Mouse (Mus musculus) testis, adult 2 months (tissue): Measurements from ENCODE around the gene Pde11a. TPM values are rescaled to one million over a fixed set of nuclear protein-coding genes. Genes with fewer than 3 reads are reported as not detected.

ENCODE experiments used
- H3K27ac ChIP-seq: fragments of 200-500 bp; 2 replicates; pipeline ENCODE4 v1.5.1; 2012; ENCODE audit warnings: low read depth, low read length; ENCODE audit not compliant: control insufficient read depth, insufficient read depth
- H3K27me3 ChIP-seq: fragments of 200-500 bp; 2 replicates; pipeline ENCODE4 v1.6.1; 2012; ENCODE audit warnings: mild to moderate bottlenecking, low read length, moderate library complexity; ENCODE audit not compliant: control insufficient read depth, insufficient read depth
- H3K36me3 ChIP-seq: fragments of 200-500 bp; 2 replicates; pipeline ENCODE4 v1.6.1; 2012; ENCODE audit warnings: mild to moderate bottlenecking, low read length; ENCODE audit not compliant: control insufficient read depth, insufficient read depth
- H3K4me1 ChIP-seq: fragments of 200-500 bp; 2 replicates; pipeline ENCODE4 v1.6.1; 2012; ENCODE audit warnings: low read length; ENCODE audit not compliant: control insufficient read depth, insufficient read depth
- H3K4me3 ChIP-seq: fragments of 200-500 bp; 2 replicates; pipeline ENCODE4 v1.5.1; 2012; ENCODE audit warnings: low read depth, mild to moderate bottlenecking, low read length, moderate library complexity, mixed read lengths; ENCODE audit not compliant: control insufficient read depth
- CTCF ChIP-seq: fragments of 200-500 bp; IDR thresholded peaks from 2 replicates; pipeline ENCODE4 v1.5.1; 2012; ENCODE audit warnings: low read depth, mild to moderate bottlenecking, inconsistent platforms, low read length, moderate library complexity; ENCODE audit not compliant: control insufficient read depth, insufficient read depth, insufficient replicate concordance
- POLR2A ChIP-seq: fragments of 200-500 bp; IDR thresholded peaks from 2 replicates; pipeline ENCODE4 v1.6.1; 2012; ENCODE audit warnings: low read depth, mild to moderate bottlenecking, inconsistent platforms, low read length, moderate library complexity; ENCODE audit not compliant: control insufficient read depth
- polyA plus RNA-seq: library from polyadenylated mRNA; depleted of rRNA; stranded (reverse); fragments of >200 nt; gene quantifications from 2 replicates; pipeline ENCODE4 v1.2.3, GENCODE M21; 2012

Pde11a gene
- polyA plus RNA-seq, 1 experiment, result 0.53 TPM

GRCm38 (mm10) chr2:76334596-76334995 is 4.0 kb downstream of the Pde11a start:
- peaks cover 8% of the 10 kb centered on the region for H3K4me1 ChIP-seq
- no peak overlapping the region for H3K4me3 ChIP-seq
- no peaks in the 10 kb centered on the region for H3K36me3 ChIP-seq
- H3K27ac ChIP-seq, result no peak overlapping the region
- no peaks in the 10 kb centered on the region for H3K27me3 ChIP-seq
- no peak for TF ChIP-seq POLR2A
- TF ChIP-seq CTCF, result no peak

GRCm38 (mm10) chr2:76332161-76332805 is 6.3 kb downstream of the Pde11a start:
- Histone ChIP-seq H3K4me3 (no peak overlapping the region), H3K27me3 (no peaks in the 10 kb centered on the region), H3K36me3 (no peaks in the 10 kb centered on the region), H3K4me1 (no peaks in the 10 kb centered on the region), H3K27ac (no peak overlapping the region)
- TF ChIP-seq CTCF (no peak), POLR2A (no peak)

- Histone ChIP-seq H3K27me3 (no peaks in the 10 kb centered on the region), H3K36me3 (no peaks in the 10 kb centered on the region), H3K4me3 (no peak overlapping the region), H3K4me1 (no peaks in the 10 kb centered on the region), H3K27ac (no peak overlapping the region)
- TF ChIP-seq CTCF, result no peak
- TF ChIP-seq POLR2A, result no peak
These were observed 8.5 kb downstream of the Pde11a start for GRCm38 (mm10) chr2:76330081-76330480.

GRCm38 (mm10) chr2:76326161-76326560 is 12.4 kb downstream of the Pde11a start:
- H3K4me1 ChIP-seq, result no peaks in the 10 kb centered on the region
- H3K27me3 ChIP-seq, result no peaks in the 10 kb centered on the region
- H3K4me3 ChIP-seq, result no peak overlapping the region
- H3K36me3 ChIP-seq, result no peaks in the 10 kb centered on the region
- TF ChIP-seq CTCF (no peak), POLR2A (no peak)
- no peak overlapping the region for H3K27ac ChIP-seq

- H3K27ac ChIP-seq, result no peak overlapping the region
- no peaks in the 10 kb centered on the region for H3K4me1 ChIP-seq
- TF ChIP-seq CTCF (no peak), POLR2A (no peak)
- H3K36me3 ChIP-seq, result no peaks in the 10 kb centered on the region
- no peak overlapping the region for H3K4me3 ChIP-seq
- H3K27me3 ChIP-seq, result no peaks in the 10 kb centered on the region
These were observed 14.1 kb downstream of the Pde11a start for GRCm38 (mm10) chr2:76324463-76324862.

- no peak for TF ChIP-seq POLR2A
- no peak for TF ChIP-seq CTCF
- H3K27ac ChIP-seq, result no peak overlapping the region
- H3K27me3 ChIP-seq, result no peaks in the 10 kb centered on the region
- H3K4me3 ChIP-seq, result no peak overlapping the region
- H3K4me1 ChIP-seq, result no peaks in the 10 kb centered on the region
- H3K36me3 ChIP-seq, result no peaks in the 10 kb centered on the region
These were observed 15.2 kb downstream of the Pde11a start for GRCm38 (mm10) chr2:76323185-76323875.

- H3K4me1 ChIP-seq, result no peaks in the 10 kb centered on the region
- no peak overlapping the region for H3K4me3 ChIP-seq
- H3K27ac ChIP-seq, result no peak overlapping the region
- no peaks in the 10 kb centered on the region for H3K27me3 ChIP-seq
- H3K36me3 ChIP-seq, result no peaks in the 10 kb centered on the region
- TF ChIP-seq CTCF (no peak), POLR2A (no peak)
These were observed 18.2 kb downstream of the Pde11a start for GRCm38 (mm10) chr2:76320336-76320735.
